In the genomic region with DNA sequence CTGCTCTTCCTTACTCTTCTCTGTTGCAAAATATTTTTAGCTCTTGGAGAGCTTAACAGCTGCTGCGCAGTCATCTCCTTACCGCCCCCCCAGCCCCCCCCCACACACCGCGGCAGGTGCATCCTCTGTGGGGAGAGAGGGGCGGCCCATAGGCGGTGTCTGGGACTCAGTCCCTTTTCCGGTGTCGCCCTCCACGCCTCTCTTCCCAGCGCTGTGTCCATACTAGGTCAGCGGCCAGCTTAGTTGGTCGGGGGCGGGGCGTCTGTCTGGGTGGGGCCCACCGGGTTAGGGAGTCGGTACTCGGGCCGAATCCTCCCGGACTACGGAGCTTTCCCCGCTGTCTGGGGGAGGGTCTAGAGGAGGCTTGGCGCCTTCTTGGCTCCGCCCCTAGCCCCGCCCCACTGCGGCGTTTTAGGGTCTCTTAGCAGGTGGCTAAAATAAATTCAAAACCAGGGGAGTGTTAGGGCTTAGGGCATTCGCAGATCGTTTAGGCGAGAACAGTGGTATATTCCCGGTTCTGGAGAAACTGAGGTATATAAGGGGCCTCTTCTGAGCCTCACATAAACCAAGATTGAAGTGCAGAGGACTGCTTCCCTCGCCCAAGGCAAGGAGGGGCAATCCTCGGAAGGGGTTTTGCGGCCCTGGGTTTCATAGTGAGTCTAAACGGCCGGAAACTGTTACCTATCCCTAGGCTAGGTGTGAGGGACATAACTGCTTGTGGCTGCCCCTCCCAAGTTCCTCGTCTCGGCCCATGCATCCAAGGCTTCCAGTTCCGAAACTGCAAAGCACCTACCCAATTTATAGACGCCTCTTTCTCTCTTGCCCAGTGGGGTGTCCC, we compare ENCODE assay signal across 8 mouse cellular contexts. TPM values are rescaled to one million over a fixed set of nuclear protein-coding genes. Genes with fewer than 3 reads are reported as not detected.
DNase-seq lines count a peak whose midpoint lies in the region; TF ChIP-seq lines count a peak whose summit lies in the region.

No protein-coding gene starts in this region.

- no peak overlapping the region for H3K27ac ChIP-seq in embryonic fibroblast, embryonic 13.5 days (ENCODE audit: insufficient read depth, low read length)

- TF ChIP-seq CTCF in embryonic fibroblast, embryonic 13.5 days (IDR thresholded peaks at IDR 0.05; ENCODE audit: borderline replicate concordance, insufficient read depth, low read length), result no peak

- TF ChIP-seq POLR2A in embryonic fibroblast, embryonic 13.5 days (IDR thresholded peaks at IDR 0.05; ENCODE audit: low read depth, low read length), result no peak

- H3K4me1 ChIP-seq in embryonic fibroblast, embryonic 13.5 days (ENCODE audit: control insufficient read depth, insufficient read depth, low read length), result no peaks in the 10 kb centered on the region
- H3K4me1 ChIP-seq in megakaryocyte, embryonic 14.5 days, result peaks cover 64% of the 10 kb centered on the region

- H3K36me3 ChIP-seq in megakaryocyte, embryonic 14.5 days (replicated peaks; ENCODE audit: low read length), result peaks cover 24% of the 10 kb centered on the region

- H3K4me3 ChIP-seq in embryonic fibroblast, embryonic 13.5 days (ENCODE audit: insufficient read depth, low read length), result peak overlapping the region; percentile 33
- H3K4me3 ChIP-seq in megakaryocyte, embryonic 14.5 days (replicated peaks), result peak overlapping the region; percentile 93

- H3K27me3 ChIP-seq in megakaryocyte, embryonic 14.5 days (replicated peaks), result peaks cover 42% of the 10 kb centered on the region

- H3K9me3 ChIP-seq in megakaryocyte, embryonic 14.5 days, result no peaks in the 10 kb centered on the region

- DNase-seq in B cell, adult 2 months, result peak; percentile 80 to 81
- peak; percentile 79 for DNase-seq in adrenal gland, postnatal 10 days
- peak; percentile 81 to 86 for DNase-seq in heart, postnatal 10 days
- peak; percentile 79 to 89 for DNase-seq in kidney, postnatal 25 days
- peak; percentile 90 to 91 for DNase-seq in spleen, postnatal 36 days (ENCODE audit: low spot score in 2 of 2)
- DNase-seq in layer of hippocampus, postnatal 14 days (ENCODE audit: low spot score in 2 of 2), result no peak

- intact Hi-C loops in heart, postnatal 10 days (cut with DNase I), result loop anchor here (2.0 kb wide), 1 partner anchor 34 kb away; no protein-coding TSS in a partner anchor

RNA-seq across cellular contexts. Expression of gene Rasgrp2, which starts 0.5 kb away (rescaled TPM):
- 10 to 100 TPM; 53.2 to 54.9 TPM for total RNA-seq in adrenal gland, postnatal 10 days (2021)
- polyA plus RNA-seq in embryonic fibroblast, embryonic 13.5 days (2011; ENCODE audit: insufficient read length, low read depth, missing spikeins), result 1.8 and 2.3 TPM in 2 replicates
- total RNA-seq in heart, postnatal 10 days (2021), result 10 to 100 TPM; 50.7 to 60.2 TPM
- 458 and 696 TPM in 2 replicates for polyA plus RNA-seq in megakaryocyte, embryonic 14.5 days (2012; ENCODE audit: insufficient read depth, low replicate concordance)
- total RNA-seq in layer of hippocampus, postnatal 14 days (2021), result 10 to 100 TPM; 40.2 to 44.9 TPM

RNA-seq across cellular contexts. Expression of gene Pygm, which starts 14.5 kb away (rescaled TPM):
- 100 to 1,000 TPM in 1 of 2 experiments, 10 to 100 TPM in 1; 92.0 to 223 TPM for total RNA-seq in adrenal gland, postnatal 10 days (2021)
- 0.38 and 0.91 TPM in 2 replicates for polyA plus RNA-seq in embryonic fibroblast, embryonic 13.5 days (2011; ENCODE audit: insufficient read length, low read depth, missing spikeins)
- total RNA-seq in heart, postnatal 10 days (2021), result 100 to 1,000 TPM; 622 to 693 TPM
- polyA plus RNA-seq in megakaryocyte, embryonic 14.5 days (2012; ENCODE audit: insufficient read depth, low replicate concordance), result 3.6 TPM in 1 of 2 replicates, not detected in the other
- 10 to 100 TPM; 28.0 to 37.5 TPM for total RNA-seq in layer of hippocampus, postnatal 14 days (2021)

RNA-seq across cellular contexts. Expression of gene Nrxn2, which starts 19.9 kb away (rescaled TPM):
- total RNA-seq in adrenal gland, postnatal 10 days (2021), result 10 to 100 TPM in 1 of 2 experiments, 1 to 10 TPM in 1; 7.5 to 14.5 TPM
- 0.13 and 0.39 TPM in 2 replicates for polyA plus RNA-seq in embryonic fibroblast, embryonic 13.5 days (2011; ENCODE audit: insufficient read length, low read depth, missing spikeins)
- 1 to 10 TPM; 4.4 to 5.5 TPM for total RNA-seq in heart, postnatal 10 days (2021)
- 0.62 and 1.5 TPM in 2 replicates for polyA plus RNA-seq in megakaryocyte, embryonic 14.5 days (2012; ENCODE audit: insufficient read depth, low replicate concordance)
- 100 to 1,000 TPM; 549 to 577 TPM for total RNA-seq in layer of hippocampus, postnatal 14 days (2021)

RNA-seq across cellular contexts. Expression of gene Sf1, which starts 35.2 kb away (rescaled TPM):
- 100 to 1,000 TPM; 166 to 186 TPM for total RNA-seq in adrenal gland, postnatal 10 days (2021)
- 186 and 226 TPM in 2 replicates for polyA plus RNA-seq in embryonic fibroblast, embryonic 13.5 days (2011; ENCODE audit: insufficient read length, low read depth, missing spikeins)
- 100 to 1,000 TPM; 118 to 143 TPM for total RNA-seq in heart, postnatal 10 days (2021)
- 1,025 and 2,643 TPM in 2 replicates for polyA plus RNA-seq in megakaryocyte, embryonic 14.5 days (2012; ENCODE audit: insufficient read depth, low replicate concordance)
- total RNA-seq in layer of hippocampus, postnatal 14 days (2021), result 100 to 1,000 TPM; 182 to 189 TPM

RNA-seq across cellular contexts. Expression of gene Map4k2, which starts 57.7 kb away (rescaled TPM):
- 10 to 100 TPM; 35.9 to 54.6 TPM for total RNA-seq in adrenal gland, postnatal 10 days (2021)
- 18.0 and 24.3 TPM in 2 replicates for polyA plus RNA-seq in embryonic fibroblast, embryonic 13.5 days (2011; ENCODE audit: insufficient read length, low read depth, missing spikeins)
- total RNA-seq in heart, postnatal 10 days (2021), result 10 to 100 TPM; 52.3 to 52.4 TPM
- 9.3 and 21.8 TPM in 2 replicates for polyA plus RNA-seq in megakaryocyte, embryonic 14.5 days (2012; ENCODE audit: insufficient read depth, low replicate concordance)
- total RNA-seq in layer of hippocampus, postnatal 14 days (2021), result 10 to 100 TPM; 82.6 to 85.8 TPM

Comparison
In these comparisons a context has a peak if more than half of its experiments do, and no peak if none do; other contexts are left out.
1. DNase-seq: peak in B cell, adult 2 months (2 of 2), adrenal gland, postnatal 10 days (single experiment), heart, postnatal 10 days (2 of 2), kidney, postnatal 25 days (2 of 2) and spleen, postnatal 36 days (2 of 2); none in layer of hippocampus, postnatal 14 days (0 of 2).
2. RNA of gene Nrxn2, which starts 19.9 kb away (total RNA-seq): 549 to 577 TPM in layer of hippocampus, postnatal 14 days; 7.5 to 14.5 TPM in adrenal gland, postnatal 10 days and 4.4 to 5.5 TPM in heart, postnatal 10 days; every median in the first group is over 10 times any median in the second.